Mouse (Mus musculus) lung, postnatal 4 days (tissue): ENCODE measurements at regions not wholly inside any gene's neighbourhood (a gene's known extent, or its start where the extent isn't known, plus 50 kb on each side); places are given as distances from the start of the nearest gene placed in this dataset.

ENCODE experiments used
- DNase-seq, 2 experiments: peaks; one replicate each; pipeline ENCODE4 v3.0.0; 2021

DNA sequence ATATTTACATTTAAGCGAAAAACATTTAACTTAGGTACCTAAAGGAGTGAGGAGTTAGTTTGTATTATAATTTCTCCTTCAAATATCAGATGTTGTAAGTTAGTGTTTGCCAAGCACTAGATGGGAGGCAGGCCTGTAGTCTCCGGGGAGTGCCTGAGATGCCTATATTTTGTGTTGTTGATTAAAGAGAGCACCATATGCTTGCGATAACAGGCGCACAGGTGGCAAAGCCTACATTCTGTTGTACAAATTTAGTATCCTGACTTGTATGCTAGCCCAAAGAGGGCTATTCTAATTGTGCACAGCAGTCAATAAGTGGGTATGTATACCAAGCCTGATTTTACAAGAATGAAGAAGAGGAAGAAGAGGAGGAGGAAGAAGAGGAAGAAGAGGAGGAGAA lies 151.8 kb upstream of the Atxn1 start:
- DNase-seq: no peak

DNA sequence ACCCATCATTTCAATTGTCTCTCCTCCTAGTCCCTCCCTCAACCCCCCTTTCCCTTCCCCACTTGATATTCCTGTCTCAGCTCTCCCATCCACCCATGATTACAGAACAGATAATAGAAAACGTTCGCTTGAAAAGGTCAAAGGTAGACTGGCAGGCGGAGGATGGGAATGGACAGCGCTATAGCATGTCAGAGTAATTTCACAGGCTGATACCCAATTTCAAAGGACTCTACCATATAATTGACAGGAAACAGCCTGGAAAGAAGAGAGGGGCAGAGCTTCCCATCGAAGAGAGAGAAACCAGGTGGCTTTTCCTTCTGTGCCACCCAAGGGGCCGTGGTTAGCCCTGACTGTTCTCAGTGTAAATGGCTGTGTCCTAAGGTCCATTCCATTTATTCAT lies 140.2 kb upstream of the Atxn1 start:
- DNase-seq: no peak

DNA sequence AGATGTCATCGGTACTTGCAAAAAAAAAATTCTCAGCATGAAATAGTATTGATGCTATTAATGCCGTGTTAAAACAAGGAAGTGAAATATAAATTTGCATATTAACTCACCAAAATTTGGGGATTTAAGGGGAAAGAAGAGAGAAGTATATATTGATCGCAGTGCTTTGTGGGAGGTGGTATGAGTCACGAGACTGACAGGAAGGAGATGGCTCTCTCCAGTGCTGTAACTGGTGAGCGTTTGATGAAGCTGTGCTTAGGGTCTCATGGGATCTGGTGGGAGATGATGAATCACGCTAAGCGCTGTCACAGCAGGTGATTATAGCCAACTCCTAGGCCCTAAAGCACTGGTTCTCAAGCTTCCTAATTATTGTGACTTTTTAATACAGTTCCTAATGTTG lies 133.8 kb upstream of the Atxn1 start:
- no peak for DNase-seq

DNA sequence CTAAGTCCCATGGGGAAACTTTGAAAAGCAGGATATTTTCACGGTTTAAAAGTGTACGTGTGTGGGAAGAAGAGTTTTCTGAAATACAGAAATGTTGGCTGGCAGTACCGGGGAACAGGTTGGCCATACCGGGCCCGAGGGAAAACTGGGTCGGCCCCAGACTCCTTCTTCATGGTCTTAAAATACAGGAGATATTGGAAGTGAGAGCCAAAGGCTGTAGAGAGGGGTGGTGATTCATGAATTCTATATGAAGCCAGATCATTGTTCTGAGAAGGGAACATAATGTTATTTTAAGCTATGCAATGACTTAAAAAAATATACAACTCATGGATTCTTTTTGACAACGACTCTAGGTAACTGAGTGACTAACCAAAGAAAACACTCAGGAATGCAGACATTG lies 133.3 kb upstream of the Atxn1 start:
- DNase-seq: no peak

DNA sequence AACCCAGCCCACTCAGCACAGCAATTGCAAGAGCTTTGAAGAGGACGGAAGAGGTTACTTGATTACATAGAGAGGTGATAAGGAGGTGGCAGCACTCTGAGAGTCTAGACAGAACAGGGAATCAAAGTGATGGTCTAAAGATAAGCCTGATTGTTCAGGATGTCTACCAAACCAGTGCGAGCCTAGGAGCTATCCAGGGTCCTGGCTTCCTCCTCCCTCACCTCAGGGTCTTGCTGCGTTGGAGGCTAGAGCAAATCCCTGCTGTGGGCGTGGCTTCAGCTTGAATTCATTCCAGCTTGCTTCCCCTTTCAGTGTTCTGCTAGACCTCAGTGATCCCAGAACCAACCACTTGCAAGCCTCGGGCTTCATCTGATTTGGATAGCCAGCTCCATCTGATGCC lies 132.2 kb upstream of the Atxn1 start:
- DNase-seq: peak; percentile 39

DNA sequence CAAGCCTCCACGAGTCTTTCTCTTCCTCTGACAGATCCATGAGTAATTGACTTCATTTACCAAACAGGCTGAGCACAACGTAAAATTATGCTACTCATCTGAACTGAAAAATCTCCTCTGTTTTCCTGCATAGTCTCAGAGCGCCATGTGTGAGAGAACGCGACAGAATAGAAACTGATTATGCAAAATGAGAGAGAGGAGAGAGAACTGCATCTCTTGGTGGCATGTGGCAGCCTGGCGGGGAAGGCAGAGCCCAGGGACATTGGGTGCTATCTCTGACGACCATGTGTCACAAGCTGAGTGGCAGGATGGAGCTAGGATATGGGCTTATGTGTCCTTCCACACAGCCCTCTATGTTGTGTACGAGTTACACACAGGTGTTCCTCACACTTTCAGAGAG lies 131.6 kb upstream of the Atxn1 start:
- DNase-seq: no peak

DNA sequence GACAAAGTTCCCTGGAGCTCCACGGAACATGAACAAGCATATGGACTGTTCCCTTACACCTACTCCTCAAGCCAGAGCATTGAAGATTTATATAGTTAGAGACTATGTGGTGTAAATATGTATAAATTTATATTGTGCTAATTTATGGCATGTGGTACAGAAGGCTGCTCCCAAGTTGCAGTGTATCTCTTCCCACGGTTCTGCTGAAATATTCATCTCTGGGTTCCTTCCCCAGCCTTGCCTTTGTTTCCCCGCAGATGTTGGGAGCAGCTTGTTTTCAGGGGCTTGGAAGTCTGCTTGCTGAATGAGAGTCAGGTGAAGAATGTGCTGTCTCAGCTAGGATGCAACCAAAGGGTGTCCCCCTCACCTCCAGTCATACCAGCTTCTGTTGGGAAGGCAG lies 128.0 kb upstream of the Atxn1 start:
- no peak for DNase-seq

DNA sequence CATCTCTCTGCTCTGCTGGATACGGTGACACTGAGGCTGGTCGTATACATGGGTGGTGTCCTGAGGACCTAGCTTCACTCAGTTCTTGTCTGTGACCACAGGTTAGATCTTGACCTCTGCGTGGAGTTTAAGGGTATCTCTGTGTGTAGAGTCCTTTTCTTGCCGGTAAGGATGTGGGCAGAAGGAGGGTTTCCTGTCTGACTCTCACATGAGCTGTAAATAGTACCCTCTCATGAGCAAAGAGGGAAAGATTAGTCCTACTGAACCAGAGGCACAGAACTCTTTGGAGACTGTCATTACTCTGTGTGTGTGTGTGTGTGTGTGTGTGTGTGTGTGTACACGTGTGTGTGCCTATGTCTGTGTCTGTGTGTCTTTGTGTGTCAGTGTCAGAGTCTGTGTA lies 126.3 kb upstream of the Atxn1 start:
- no peak for DNase-seq

DNA sequence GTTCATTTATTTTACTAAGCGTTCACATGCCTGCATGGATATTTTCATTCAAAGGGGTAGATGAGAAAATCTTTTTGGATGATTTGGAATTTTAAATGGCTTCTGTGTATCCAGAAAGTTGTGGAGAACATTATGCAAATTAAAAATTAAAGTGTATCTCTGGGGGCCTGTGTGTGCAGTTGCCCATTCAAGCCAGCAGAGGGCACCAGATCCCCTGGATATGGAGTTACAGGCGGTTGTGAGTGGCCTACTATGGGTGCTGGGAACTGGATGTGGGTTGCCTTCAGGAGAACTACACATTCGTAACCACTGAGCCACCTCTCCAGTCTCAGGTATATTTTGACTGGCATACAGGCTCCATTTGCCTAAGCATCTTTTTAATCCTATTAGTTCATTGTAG lies 123.4 kb upstream of the Atxn1 start:
- no peak for DNase-seq

DNA sequence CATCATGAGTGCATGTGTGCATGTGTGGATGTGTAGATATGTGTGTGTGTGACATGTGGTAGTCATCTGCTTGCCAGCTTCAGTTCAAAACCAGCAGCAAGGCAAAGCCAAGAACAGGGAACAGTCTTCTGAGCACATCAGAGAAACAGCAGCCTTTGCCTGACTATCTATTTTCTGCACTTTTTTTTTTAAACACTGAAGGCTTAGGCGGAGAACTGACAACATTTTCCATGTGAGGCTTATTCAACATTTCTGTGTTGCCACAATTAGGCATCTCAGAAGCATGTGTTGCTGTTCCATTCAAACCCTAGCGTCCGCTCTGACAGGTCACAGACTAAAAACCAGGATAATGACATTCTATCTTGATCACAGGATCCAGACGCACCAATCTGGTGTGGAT lies 122.9 kb upstream of the Atxn1 start:
- no peak for DNase-seq

DNA sequence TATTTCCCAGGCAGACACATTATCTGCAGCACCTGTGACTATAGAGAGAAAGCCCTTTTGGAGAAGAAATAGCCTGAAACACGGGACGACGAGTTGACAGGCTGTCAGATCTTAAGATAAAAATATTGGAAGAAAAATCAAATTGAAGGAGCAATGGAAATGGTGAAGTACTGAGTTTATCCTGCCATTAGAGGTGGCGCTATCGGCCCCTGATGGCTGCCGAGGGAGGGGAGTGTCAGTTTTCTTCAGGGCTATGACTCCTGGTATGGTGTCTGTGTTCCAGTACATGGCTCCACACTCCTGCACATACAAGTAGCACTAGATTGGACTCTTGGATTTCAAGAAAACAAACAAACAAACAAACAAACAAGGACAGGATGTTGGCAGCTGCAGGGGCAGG lies 112.1 kb upstream of the Atxn1 start:
- no peak for DNase-seq

DNA sequence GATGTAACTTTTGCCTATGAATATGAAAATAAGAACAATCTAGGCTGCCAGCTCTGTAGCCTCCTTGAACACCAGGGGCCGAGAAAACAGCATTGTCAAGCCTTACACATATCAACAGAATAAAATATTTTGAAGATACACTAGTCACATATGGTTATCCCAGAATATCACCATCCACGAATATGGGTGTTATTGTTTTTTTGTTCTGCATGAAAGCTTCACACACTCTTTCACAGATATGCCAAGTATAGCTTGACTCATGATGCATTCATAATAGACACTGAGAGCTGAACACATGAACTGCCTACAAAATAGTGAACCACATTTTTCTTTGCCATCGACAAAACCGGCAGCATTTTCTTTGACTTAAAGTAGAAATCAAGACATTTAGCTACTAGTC lies 106.9 kb upstream of the Atxn1 start:
- no peak for DNase-seq

DNA sequence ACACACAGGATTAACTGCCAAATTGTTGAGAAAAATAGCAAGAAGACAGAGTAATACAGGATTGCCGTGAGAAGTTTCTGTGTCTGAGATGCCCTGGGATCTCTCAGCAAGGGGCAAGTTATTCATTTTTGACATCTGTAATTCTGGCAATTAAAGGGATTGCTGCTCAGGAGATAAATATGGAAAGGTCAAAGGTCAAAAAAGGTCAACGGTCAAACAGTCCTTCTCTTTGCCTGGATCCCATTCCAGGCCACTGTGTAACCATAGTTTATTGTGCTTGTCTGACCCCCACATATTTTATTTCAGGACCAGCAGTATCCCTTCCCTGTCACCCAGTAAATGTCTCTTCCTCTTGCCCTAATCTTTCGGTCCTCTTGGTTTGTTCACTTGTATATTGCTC lies 104.8 kb upstream of the Atxn1 start:
- DNase-seq: no peak

DNA sequence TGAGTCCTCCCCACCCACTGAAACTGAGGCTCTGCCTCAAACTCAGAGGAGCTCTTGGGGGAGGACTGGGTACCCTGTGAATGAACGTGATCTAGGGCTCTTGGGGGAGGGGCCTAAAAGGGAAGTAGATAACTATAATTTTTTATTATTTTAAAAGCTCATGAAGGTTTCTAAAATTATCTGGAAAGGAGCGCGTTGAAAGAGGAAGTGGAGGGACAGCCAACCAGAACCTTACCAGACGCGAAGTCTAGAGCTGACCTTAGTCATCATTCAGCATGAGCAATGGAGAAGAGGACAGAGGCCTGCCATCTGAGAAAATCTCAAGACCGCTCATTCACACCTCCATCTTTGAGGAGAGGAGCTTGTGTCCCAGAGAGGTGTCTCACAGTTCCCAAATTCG lies 98.0 kb upstream of the Atxn1 start:
- DNase-seq: no peak

DNA sequence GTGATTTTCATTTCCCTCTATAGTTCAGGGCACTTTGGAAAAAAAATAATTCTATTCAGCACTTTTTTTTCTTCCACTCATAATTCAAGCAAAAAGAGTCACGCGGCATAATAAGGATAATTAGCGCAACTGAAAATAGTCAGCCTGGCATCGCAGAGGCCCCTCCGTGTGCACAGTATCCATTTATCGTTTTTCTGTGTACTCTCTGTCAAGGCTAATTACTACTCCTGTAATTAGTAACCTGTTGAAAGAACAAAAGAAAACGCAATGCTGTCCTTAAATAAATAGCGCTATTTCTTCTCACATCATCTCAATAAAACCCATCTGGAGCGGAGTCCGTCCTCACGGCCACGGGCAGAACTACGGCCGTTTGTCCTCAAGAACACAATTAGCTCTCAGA lies 95.1 kb upstream of the Atxn1 start:
- no peak for DNase-seq

DNA sequence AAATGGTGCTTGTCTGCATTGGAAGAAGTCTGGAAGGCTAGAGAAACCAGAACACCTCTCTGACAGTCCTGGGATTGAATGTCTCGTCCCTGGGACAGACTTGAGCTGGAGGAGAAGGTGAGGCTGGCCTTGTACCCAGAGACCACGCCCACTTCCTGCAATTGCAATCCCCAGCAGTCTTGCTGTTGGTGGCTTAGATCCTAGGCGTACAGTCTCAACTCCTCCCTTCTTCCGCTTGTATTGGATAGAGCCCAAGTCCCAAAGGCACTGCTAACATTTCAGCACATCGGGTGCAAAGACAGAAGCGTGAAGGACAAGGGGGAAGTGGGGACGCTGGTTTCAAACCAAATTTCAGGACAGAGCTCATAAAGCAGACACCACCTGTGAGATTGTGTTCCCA lies 94.1 kb upstream of the Atxn1 start:
- DNase-seq: peak in 1 of 2 experiments; percentile 9

DNA sequence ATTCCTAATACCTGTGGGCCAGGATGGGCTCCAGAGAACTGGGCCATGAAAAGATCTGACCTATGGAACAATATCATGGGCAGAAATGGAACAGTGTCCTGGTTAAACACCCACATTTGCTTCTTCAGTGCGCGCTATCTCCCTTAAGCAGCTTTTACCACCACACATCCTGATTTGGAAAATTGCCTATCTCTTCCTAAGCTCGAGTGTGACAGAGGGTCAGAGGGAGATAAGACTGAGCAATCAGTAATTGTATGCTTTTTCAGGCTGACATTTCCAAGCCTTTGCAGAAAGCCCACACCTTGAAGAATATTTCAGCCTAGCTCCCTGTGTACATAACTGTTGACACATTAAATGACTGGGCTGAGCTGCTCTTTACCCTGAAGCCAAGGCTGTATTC lies 93.5 kb upstream of the Atxn1 start:
- no peak for DNase-seq

DNA sequence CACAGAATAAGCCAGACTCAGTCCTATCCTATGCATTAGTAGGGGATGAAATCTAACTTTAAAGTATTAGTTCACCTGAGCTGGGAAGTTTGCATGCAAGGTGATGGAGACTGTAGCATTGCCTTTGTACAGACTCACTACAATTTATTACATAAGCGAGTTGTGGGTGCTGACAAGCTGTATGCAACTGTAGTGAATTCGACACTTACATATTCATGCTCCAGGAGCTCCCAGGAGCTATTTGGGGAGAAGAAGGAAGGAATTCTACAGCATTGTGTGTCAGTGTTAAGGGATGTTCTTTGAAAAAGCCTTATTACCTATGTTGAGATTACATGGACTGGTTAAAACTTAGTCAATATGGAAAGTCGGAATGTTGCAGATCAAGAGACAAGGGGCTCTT lies 90.6 kb upstream of the Atxn1 start:
- no peak for DNase-seq

DNA sequence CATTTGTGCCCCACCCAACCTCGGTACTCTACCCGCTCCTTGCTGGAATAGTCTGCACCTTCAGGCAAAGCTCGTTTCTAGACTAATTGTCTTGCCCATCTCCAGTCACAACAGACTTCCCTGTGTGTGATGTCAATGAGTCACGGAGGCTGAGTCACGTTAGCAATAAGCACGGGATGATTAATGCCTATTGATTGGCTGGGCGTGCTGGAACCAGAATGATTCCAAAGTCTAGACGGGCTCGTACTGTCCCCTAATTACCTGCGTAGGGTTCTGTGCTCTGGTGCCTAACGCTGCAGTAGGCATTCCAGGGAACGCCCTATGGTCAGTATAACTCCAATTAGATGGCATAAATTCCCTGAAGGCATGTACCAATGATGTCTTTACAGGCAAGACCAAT lies 78.8 kb upstream of the Atxn1 start:
- no peak for DNase-seq

DNA sequence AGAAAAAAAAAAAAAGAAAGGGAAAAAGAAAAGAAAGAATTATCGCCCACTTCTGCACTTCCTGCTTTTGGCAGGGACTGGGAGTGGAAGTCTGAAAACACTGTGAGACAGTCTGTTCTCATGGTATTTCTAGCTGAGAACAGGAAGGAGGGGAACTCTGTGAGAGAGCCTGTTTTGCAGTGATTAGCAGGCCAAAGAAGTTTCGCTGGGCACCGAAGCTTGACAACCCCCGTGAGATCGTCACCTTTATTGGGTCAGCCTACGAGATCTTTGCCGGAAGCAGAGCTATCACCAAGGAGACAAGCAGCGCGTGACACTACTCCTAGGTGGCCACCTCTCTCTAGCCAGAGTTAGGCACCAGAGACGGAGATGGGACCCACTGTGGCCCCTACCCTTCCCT lies 78.2 kb upstream of the Atxn1 start:
- DNase-seq: no peak

DNA sequence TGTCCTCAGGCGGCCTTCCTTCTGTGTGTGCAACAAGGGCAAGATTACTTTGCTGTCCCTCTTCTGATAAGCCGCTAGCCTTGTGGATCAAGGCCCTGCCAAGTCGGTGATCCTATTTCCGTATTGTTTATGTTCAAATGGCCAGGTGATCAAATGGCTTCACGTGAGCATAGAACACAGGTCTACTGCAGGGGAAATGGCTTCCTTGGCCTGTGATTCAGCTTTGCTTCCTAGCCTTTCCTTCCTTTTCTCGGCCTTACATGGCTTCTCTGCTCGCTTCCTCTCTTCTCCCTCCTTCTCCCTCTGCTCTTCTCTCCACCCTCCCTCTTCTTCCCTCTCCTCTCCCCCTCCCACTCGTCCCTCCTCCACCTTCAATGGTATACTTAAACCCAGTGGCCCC lies 77.4 kb upstream of the Atxn1 start:
- DNase-seq: no peak

DNA sequence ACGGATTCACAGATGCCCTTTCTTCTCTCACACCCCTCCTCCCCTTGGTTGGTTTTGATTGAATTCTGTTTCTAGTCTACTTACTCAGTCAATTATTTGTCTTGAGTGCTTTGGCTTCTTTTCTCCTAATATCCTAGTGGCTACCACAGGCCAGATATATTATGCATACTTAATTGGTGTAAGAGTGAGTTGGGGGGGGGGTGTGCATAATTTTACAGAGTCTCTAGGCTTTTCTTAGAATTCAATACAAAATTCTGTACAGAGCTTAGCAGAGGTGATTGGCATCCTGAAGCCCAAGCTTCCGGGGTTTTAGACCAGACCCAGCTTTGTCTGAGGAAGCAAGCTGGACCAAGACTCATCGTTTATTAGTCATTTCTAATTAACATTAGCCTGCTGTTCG lies 76.7 kb upstream of the Atxn1 start:
- no peak for DNase-seq

DNA sequence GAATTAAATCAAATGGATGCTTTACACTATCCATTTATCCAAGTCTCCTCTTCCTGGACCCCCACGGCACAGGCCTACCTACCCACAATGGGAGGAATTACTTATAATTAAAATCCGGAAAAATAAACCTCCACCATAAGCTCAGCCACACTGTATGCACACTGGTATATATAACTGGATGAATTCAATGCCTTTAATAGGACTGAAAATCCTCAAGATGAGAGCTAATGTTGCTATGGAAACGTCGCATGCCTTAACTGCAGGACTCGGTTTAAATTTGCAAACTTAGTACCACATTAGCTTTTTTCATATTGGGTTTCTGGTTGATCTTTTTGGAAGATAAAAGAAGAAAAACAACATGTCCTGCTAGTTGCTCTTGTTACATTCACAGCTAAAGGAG lies 75.3 kb upstream of the Atxn1 start:
- no peak for DNase-seq

DNA sequence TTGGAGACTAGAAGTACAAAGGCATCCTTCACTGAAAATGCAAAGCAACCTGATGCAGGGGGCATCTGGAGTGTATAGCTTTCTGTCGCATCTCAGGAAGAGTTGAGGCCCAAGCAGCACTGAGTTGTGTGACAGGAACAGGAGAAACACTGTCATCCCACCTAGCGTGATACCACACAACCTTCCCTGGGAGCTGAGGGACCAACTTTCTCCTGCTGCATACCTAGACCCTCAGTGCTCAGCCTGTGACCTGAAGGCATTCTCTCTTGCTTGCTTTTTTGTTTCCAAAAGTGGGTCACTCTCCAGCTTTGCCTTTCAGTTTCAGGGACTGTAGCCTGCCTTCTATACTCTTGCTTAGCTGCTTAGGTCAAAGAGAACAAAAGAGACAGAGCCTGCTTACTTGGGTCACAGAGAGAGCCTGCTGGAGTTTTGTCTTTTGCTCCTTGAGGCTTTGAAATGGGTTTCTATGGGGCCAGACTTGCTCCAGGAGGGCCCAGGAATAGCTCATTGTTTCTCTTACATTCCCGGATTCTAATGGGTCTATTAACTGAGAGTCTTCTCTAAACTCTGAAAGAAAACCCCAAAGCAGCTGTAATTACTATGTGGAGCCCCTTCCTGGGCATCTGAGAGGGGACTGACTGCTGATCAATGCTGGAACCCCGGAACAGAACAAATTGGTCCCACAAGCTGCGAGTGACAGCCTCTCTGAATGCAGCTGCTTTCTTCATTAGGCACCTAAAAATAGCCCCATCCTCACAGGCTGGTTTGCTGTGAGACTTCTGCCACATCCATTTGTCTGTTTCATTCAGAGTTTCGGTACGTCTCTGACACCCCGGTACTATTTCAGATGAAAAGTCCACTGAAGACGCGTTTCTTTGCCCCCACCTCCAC lies 73.9 kb upstream of the Atxn1 start:
- no peak for DNase-seq

DNA sequence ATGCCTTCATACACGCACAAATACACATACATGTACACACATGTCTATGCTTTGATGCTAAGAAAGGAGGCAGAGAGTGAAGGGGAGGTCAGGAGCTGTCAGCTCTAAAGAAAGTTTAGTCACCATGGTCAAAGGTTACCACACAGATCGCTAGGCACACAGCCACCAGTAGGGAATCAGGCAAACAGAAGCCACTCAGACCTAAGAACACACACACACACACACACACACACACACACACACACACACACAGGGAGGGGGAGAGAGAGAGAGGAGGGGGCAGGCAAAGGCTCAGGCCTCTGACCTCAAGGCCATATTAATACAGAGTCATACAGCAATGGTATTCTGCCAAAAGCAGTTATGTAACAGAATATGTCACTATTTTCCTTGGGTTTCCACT lies 67.5 kb upstream of the Atxn1 start:
- no peak for DNase-seq
